Mouse (Mus musculus) lung, adult 2 months (tissue): ENCODE data around the gene Brd2.

Source experiments
- CTCF ChIP-seq: fragments of 200-500 bp; IDR thresholded peaks from 2 replicates; pipeline ENCODE4 v1.5.1; 2011; ENCODE audit warnings: mild to moderate bottlenecking, low read length, control low read depth; ENCODE audit not compliant: insufficient read depth
- POLR2A ChIP-seq: fragments of 200-500 bp; IDR thresholded peaks from 2 replicates; pipeline ENCODE4 v1.6.1; 2011; ENCODE audit warnings: low read depth, mild to moderate bottlenecking, control low read depth, low read length, borderline replicate concordance; ENCODE audit errors: extremely low read depth

DNA sequence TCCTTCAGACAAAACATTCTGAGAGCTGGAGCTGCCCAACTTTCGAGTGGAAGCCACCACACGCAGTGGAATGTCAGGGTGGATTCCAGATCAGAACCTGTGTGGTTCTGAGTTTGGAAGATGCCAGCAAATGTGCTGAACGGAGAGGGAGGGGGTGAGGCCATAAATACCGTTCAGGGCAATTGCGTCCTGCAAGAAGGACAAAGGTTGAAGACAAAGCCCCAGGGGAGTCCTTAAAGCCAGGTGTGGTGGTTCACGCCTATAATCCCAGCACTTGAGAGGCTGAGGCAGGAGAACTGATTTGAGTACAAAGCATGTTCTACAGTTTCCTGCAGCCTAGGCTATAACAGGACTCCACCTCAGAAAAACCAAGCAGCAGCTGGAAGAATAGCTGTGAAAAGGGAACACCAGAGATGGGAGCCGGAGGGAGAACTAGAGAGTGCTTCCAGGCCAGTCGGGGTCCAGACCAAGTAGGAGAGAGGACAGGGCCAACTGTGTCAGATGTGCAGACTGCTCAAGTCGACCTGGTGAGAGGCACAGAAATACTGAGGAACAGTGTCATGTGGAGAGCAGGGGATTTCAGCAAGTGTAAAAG, 4.5 kb upstream of the Brd2 start:
- TF ChIP-seq POLR2A (no peak), CTCF (no peak)
